Mouse (Mus musculus) frontal cortex, postnatal 36 days (tissue): ENCODE measurements around the gene Gm21828.
"Not testable (repeated sequence)": the region's sequence is repeated elsewhere in the genome, so short reads cannot be mapped to it uniquely, and the experiment has no call there.

Experiments
- DNase-seq, 2 experiments: peaks; one replicate each; pipeline ENCODE4 v3.0.0; 2022; ENCODE audit warnings: low spot score in 2 of 2

The Gm21828 gene

DNA sequence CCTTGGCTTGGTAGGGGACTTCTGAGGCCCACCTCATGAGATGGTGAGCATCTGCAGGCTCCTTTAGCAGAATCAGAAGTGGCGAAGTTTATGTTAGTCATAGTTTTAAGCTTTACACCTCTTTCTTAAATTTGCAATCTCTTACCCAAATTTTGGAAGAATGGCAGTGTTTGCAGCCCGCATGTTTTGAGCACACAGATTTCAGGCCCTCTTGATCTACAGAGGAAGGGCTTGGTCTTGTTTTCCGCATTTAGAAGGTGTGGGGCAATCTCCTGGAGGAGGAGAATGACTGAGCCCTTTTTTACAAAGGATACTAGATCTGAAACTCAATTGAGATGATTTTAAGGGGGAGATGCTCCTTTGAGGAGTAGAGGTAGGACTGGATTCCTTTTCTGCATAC lies at the start of gene Gm21828:
Gene Gm21828, minus strand, starts transcription at position 101 of the 400 bp plus-strand sequence.
- not testable (repeated sequence) for DNase-seq

DNA sequence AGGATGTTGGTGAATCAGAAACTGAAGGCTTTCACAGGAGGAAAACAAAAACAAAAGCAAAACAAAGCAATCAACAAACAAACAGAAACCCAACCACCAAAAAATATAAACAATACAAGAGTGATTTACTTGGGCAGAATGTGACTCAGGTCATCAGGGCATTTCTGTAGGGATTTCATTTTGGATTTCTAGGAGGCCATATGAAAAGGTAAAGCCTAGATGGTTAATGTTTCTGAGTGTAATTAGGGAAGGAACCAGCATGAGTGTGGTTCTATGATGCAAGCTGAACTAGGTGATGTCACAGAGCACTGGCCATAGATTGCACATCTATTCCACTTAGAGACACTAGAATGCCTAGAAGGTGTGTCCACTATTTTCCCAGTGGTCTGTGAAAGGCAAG lies 28.4 kb upstream of the Gm21828 start, which contains the start of the genes Gm21440 and Gm21454:
Gene Gm21440, plus strand, starts transcription at position 301 of the 400 bp plus-strand sequence.
Gene Gm21454, plus strand, starts transcription at position 352 of the 400 bp plus-strand sequence.
- DNase-seq: not testable (repeated sequence)
